Mouse (Mus musculus) heart, embryonic 16.5 days (tissue): ENCODE results near the gene Ptpn5. TPM values are rescaled to one million over a fixed set of nuclear protein-coding genes. Genes with fewer than 3 reads are reported as not detected.

Experiments used
- ATAC-seq: fragments of 200-750 bp; cut with Nextera tagmentation; replicated peaks from 2 replicates; pipeline ENCODE4 v1.8.0; 2017; ENCODE audit warnings: moderate number of reproducible peaks; ENCODE audit not compliant: insufficient read depth, low FRiP score; ENCODE audit errors: extremely low read depth
- H3K27ac ChIP-seq: fragments of 300-500 bp; sonication (generic); 2 replicates; pipeline ENCODE4 v1.5.1; 2014; ENCODE audit warnings: mild to moderate bottlenecking, low read length, control low read depth, moderate library complexity
- H3K27me3 ChIP-seq: fragments of 300-500 bp; sonication (generic); 2 replicates; pipeline ENCODE4 v1.6.1; 2014; ENCODE audit warnings: low read length, mixed read lengths; ENCODE audit not compliant: control insufficient read depth, insufficient read depth
- H3K36me3 ChIP-seq: fragments of 300-500 bp; sonication (generic); 2 replicates; pipeline ENCODE4 v1.6.1; 2014; ENCODE audit not compliant: control insufficient read depth, insufficient read depth
- H3K4me1 ChIP-seq: fragments of 300-500 bp; sonication (generic); 2 replicates; pipeline ENCODE4 v1.6.1; 2014; ENCODE audit warnings: low read length, mixed read lengths; ENCODE audit not compliant: control insufficient read depth, insufficient read depth
- H3K4me2 ChIP-seq: fragments of 300-500 bp; sonication (generic); 2 replicates; pipeline ENCODE4 v1.6.1; 2014; ENCODE audit warnings: low read depth, mild to moderate bottlenecking, control low read depth, low read length
- H3K4me3 ChIP-seq: fragments of 300-500 bp; sonication (generic); 2 replicates; pipeline ENCODE4 v1.5.1; 2014; ENCODE audit warnings: mild to moderate bottlenecking, control low read depth, low read length
- H3K9ac ChIP-seq: fragments of 300-500 bp; sonication (generic); 2 replicates; pipeline ENCODE4 v1.6.1; 2014; ENCODE audit warnings: low read length, control low read depth
- H3K9me3 ChIP-seq: fragments of 300-500 bp; sonication (generic); replicated peaks from 2 replicates; pipeline ENCODE4 v1.6.1; 2016; ENCODE audit warnings: low read length; ENCODE audit not compliant: control insufficient read depth
- WGBS: fragments of 180-500 bp; shearing (Covaris S2); extraction: QIAGEN DNeasy Blood & Tissue Kit; methylation state at CpG from one replicate; pipeline ENCODE4 v1.1.7; 2014; 5-methylcytosine and 5-hydroxymethylcytosine counted together
- polyA plus RNA-seq: library from polyadenylated mRNA; unstranded; fragments of >200 nt; fragmentation: Nextera tagmentation; extraction: Ambion mirVana; gene quantifications from 2 replicates; pipeline ENCODE4 v1.2.1, GENCODE M21; 2015

The Ptpn5 gene
- polyA plus RNA-seq, 1 experiment from 2014 or later: 0.29 TPM

DNA sequence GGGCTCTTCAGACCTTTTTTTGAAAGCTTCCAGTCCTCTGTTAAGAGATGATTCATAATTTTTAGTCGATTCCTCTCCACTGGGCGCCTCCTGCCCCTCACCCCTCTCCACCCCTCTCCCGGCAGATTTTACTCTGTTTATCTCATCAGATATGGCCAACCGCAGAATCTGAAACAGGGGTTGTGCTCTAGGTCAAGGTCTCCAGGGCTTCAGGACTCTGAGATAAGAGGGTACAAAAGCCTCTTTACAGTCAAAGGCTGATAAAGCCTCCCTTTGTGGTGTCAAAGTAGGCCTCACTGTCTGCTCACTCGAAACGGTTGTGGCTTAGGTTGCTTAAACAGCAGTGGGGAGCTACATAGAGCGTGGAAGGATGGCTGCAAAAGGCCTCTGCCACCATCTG, 74.1 kb downstream of the Ptpn5 start:
- no peaks in the 10 kb centered on the region for H3K27me3 ChIP-seq
- no peak for ATAC-seq
- H3K4me1 ChIP-seq: peaks cover 10% of the 10 kb centered on the region
- H3K4me3 ChIP-seq: no peak overlapping the region
- WGBS: 34% methylated on average over 7 of the region's 7 CpGs
- no peak overlapping the region for H3K9ac ChIP-seq
- H3K9me3 ChIP-seq: no peaks in the 10 kb centered on the region
- H3K36me3 ChIP-seq: no peaks in the 10 kb centered on the region
- H3K4me2 ChIP-seq: no peak overlapping the region
- no peak overlapping the region for H3K27ac ChIP-seq

DNA sequence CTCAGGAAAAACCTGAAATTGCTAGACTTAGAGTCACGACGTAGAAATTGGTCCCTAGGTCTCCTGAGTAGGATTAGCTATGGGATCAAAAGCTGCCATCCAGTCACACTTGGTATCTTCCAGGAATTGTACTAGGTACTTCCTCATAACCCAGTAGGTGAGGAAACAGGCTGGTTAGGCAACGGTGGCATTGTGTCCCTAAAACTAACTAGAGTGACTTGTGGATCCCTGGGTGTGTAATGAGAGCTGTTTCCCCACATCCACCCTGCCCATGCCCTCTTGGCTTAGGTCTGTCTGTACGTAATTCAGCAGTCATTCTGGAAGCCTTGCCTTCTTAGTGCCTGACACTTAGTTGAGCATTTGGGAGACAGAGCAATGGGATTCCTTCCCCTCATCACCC, 77.2 kb downstream of the Ptpn5 start:
- Histone ChIP-seq H3K9me3 (no peaks in the 10 kb centered on the region), H3K36me3 (peaks cover 5% of the 10 kb centered on the region; the same call in 1 of the 2 replicates), H3K4me2 (no peak overlapping the region), H3K27ac (no peak overlapping the region), H3K4me3 (no peak overlapping the region), H3K27me3 (no peaks in the 10 kb centered on the region), H3K4me1 (peaks cover 26% of the 10 kb centered on the region), H3K9ac (no peak overlapping the region)
- 84% methylated on average over 4 of the region's 4 CpGs for WGBS
- ATAC-seq: no peak

DNA sequence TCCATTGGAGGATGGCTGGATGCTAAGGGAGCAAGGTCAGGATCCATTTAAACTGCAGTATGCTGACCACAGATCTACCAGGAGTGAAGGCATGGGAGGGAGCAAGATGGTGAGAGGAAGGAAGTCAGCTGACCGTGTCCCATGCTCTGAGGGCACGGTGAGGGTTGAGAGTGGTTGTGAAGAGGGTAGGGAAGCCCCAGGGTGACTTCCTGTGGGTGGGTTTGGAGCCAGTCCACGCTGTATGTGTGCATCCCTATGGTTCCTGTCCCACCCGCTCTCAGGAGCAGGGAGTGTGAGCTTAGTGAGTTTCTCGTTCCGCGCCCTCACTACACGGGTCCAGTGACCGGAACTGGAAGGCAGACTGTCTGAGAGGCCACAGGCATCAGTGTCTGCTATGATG, 77.7 kb downstream of the Ptpn5 start:
- H3K27me3 ChIP-seq: no peaks in the 10 kb centered on the region
- no peaks in the 10 kb centered on the region for H3K9me3 ChIP-seq
- H3K27ac ChIP-seq: no peak overlapping the region
- H3K9ac ChIP-seq: no peak overlapping the region
- WGBS: 71% methylated on average over 9 of the region's 9 CpGs
- peaks cover 30% of the 10 kb centered on the region for H3K4me1 ChIP-seq
- H3K4me3 ChIP-seq: no peak overlapping the region
- ATAC-seq: no peak
- no peak overlapping the region for H3K4me2 ChIP-seq
- peaks cover 5% of the 10 kb centered on the region; the same call in 1 of the 2 replicates for H3K36me3 ChIP-seq

DNA sequence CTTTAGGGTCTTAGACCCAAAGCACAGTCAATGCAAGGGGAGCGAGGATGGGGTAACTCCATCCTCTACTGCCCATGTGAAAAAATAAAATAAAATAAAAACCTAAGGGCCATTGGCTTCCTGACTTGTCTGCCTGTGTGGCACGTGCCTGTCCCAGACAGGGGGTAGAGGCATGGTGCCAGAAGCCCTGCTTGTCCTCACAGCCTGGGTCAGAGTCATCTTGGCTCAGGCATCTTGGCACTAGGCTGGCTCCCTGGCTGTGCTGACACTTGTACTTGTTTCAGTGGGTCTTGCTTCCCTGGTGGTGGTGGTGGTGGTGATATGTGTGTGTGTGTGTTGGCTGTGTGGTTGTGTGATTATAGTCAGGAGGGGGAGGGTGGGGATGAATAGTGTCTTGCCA, 78.8 kb downstream of the Ptpn5 start:
- H3K27ac ChIP-seq: no peak overlapping the region
- no peak overlapping the region for H3K4me2 ChIP-seq
- H3K9ac ChIP-seq: no peak overlapping the region
- H3K27me3 ChIP-seq: no peaks in the 10 kb centered on the region
- H3K9me3 ChIP-seq: no peaks in the 10 kb centered on the region
- WGBS: 69% methylated on average over 2 of the region's 2 CpGs
- H3K36me3 ChIP-seq: peaks cover 5% of the 10 kb centered on the region; the same call in 1 of the 2 replicates
- H3K4me1 ChIP-seq: peaks cover 27% of the 10 kb centered on the region
- ATAC-seq: no peak
- no peak overlapping the region for H3K4me3 ChIP-seq

DNA sequence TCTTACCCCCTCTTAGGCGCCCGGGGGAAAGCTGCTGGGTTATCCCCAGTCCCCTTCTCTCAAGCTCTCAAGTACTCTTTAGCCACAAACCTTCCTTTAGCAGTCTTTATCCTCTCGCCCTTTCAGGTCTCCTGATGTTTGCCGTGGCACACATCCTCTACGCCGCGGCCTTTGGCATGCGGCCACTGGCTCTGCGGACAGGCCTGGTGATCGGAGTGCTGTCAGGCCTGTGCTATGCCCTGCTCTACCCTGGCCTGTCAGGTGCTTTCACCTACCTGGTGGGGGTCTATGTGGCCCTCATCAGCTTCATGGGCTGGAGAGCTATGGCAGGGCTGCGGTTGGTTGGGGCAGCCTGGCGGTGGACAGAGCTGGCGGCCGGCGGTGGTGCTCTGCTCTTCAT, 80.2 kb downstream of the Ptpn5 start:
- H3K4me2 ChIP-seq: no peak overlapping the region
- no peak for ATAC-seq
- no peak overlapping the region for H3K27ac ChIP-seq
- WGBS: 85% methylated on average over 15 of the region's 15 CpGs
- no peaks in the 10 kb centered on the region for H3K9me3 ChIP-seq
- no peak overlapping the region for H3K4me3 ChIP-seq
- no peaks in the 10 kb centered on the region for H3K27me3 ChIP-seq
- H3K9ac ChIP-seq: no peak overlapping the region
- H3K4me1 ChIP-seq: peaks cover 22% of the 10 kb centered on the region
- peaks cover 5% of the 10 kb centered on the region; the same call in 1 of the 2 replicates for H3K36me3 ChIP-seq

DNA sequence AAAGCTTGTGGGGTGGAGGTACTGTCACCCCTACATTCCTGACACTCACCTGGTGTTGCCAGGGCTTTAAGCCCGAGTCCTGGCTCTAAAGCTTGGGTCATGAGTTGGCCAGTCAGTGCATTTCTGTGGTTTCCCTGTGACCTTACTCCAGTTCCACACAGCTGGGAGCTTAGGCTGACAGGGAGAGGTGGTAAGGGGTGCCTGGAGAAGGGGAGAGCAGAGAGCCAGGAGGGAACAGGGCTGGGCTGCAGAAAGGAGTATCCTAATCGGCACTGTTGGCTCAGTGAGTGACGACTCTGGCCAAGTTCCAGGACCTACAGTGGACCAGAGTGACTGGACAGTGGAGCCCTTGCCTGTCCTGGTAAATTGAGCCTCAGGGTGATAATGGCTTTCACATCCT, 81.2 kb downstream of the Ptpn5 start:
- H3K27me3 ChIP-seq: no peaks in the 10 kb centered on the region
- peak; percentile 11; the same call in 1 of the 2 replicates for ATAC-seq
- WGBS: 18% methylated on average over 3 of the region's 3 CpGs
- peak overlapping the region; percentile 28 for H3K4me3 ChIP-seq
- H3K9ac ChIP-seq: peak overlapping the region; percentile 61
- peaks cover 5% of the 10 kb centered on the region; the same call in 1 of the 2 replicates for H3K36me3 ChIP-seq
- H3K4me2 ChIP-seq: peak overlapping the region; percentile 79
- H3K4me1 ChIP-seq: peaks cover 22% of the 10 kb centered on the region
- no peaks in the 10 kb centered on the region for H3K9me3 ChIP-seq
- H3K27ac ChIP-seq: peak overlapping the region; percentile 88

DNA sequence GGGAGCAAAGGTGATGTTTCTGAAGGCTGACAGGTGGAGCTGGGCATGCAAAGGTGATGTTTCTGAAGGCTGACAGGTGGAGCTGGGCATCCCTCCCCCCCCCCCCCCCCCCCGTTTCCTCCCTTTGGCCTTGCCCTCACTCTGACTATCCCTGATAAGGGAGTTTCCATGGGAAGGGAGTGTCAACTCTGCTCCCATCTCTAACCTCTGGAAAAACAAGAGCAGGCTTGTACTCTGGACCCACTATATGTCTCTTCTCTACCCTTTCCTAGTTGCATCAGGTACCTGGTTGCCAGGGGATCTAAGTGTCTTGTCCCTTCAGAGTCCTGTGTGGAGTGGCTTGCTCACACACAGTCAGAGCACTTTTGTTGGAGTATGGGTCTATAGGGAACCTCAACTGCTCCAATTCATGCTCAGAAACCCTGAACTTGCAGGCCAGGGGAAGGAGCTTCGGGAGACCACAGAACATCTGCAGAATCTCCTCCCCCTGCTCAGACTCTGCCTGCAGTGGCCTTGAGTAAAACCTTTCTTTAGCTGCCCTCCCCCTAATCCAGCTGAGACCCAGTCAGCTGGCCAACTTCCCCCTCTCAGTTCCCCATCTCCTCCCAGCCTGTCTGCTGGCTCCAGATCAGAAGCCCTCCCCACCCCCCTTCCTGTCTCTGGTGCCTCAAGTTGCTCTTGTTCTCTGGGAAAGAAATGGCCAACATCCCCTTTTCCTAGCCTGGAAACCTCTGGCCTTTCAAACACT, 81.9 kb downstream of the Ptpn5 start:
- peaks cover 5% of the 10 kb centered on the region; the same call in 1 of the 2 replicates for H3K36me3 ChIP-seq
- H3K4me2 ChIP-seq: peak overlapping the region; percentile 79
- ATAC-seq: peak; percentile 14; the same call in 1 of the 2 replicates
- H3K9ac ChIP-seq: peak overlapping the region; percentile 78
- 7% methylated on average over 2 of the region's 2 CpGs for whole genome bisulfite sequencing
- H3K9me3 ChIP-seq: no peaks in the 10 kb centered on the region
- peak overlapping the region; percentile 88 for H3K27ac ChIP-seq
- H3K4me3 ChIP-seq: peak overlapping the region; percentile 78
- H3K27me3 ChIP-seq: no peaks in the 10 kb centered on the region
- H3K4me1 ChIP-seq: peaks cover 22% of the 10 kb centered on the region

DNA sequence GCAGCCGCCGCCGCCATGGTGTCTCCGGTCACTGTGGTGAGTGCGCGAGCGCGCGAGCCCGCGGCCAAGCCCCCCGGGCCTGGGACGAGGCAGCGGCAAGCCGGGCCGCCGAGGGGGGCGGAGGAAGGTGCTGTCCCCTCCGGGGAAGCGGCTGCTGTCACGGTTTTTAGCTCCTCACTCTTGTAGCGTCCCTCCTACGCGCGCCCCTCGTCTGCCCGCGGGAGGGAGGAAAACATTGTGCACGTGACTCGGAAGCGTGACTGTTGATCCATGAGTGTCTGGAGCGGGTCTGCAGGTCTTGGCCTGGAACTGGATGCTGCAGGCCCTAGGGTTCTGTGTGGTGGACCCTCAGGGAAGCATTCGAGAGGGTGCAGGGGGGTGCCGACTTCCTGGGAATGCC, 82.7 kb downstream of the Ptpn5 start:
- Histone ChIP-seq H3K4me2 (peak overlapping the region; percentile 79), H3K4me1 (peaks cover 22% of the 10 kb centered on the region), H3K27ac (peak overlapping the region; percentile 88), H3K4me3 (peak overlapping the region; percentile 78), H3K36me3 (peaks cover 5% of the 10 kb centered on the region; the same call in 1 of the 2 replicates), H3K9me3 (no peaks in the 10 kb centered on the region), H3K9ac (peak overlapping the region; percentile 78), H3K27me3 (no peaks in the 10 kb centered on the region)
- under 1% methylated on average over 30 of the region's 34 CpGs for WGBS
- ATAC-seq: peak; percentile 32

DNA sequence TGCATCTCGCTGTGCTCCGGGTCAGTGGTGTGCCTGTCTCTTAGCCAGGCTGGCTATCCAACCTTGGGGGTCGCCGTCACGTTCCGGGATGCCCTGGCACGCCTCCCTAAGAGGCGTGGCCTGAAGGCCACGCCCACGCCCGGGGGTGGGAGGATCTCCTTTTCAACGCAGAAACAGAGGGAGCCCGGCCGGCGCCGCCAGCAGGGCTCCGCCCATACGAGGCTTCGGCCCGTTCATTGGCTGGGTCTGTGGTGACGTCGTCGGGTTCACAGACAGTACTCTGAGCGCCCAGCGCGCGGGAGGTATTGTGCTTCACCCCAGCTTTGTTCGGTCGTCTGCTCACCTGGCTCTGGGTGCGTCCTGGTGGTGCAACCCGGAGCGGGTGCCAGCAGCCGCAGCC, 83.1 kb downstream of the Ptpn5 start, which contains the start of gene Tmem86a:
Gene Tmem86a, plus strand, starts transcription at position 236 of the 400 bp plus-strand sequence.
- Histone ChIP-seq H3K27ac (peak within 1 kb of the TSS; percentile 88), H3K36me3 (peaks cover 5% of the 10 kb centered on the region; the same call in 1 of the 2 replicates), H3K27me3 (no peaks in the 10 kb centered on the region), H3K4me2 (peak within 1 kb of the TSS; percentile 79), H3K9ac (peak within 1 kb of the TSS; percentile 78), H3K9me3 (no peaks in the 10 kb centered on the region), H3K4me3 (peak within 1 kb of the TSS; percentile 78), H3K4me1 (peaks cover 20% of the 10 kb centered on the region)
- peak; percentile 98 for ATAC-seq
- WGBS: under 1% methylated on average over 33 of the region's 33 CpGs
